14 mouse cellular contexts compared by ENCODE assay signal in genomic region chr2:45485477-45485876, GRCm38 (mm10).
"Had no signal": no experiment of that assay in that cellular context is flagged by ENCODE, and none has a peak within 500 bp of the region (broad histone marks: within the 10 kb centered on the region; RNA-seq: fewer than 3 reads in every experiment).

No protein-coding gene starts in this region.

- H3K36me3 ChIP-seq: liver, embryonic 15.5 days; midbrain, embryonic 13.5 days had no signal

- H3K4me1 ChIP-seq: liver, embryonic 15.5 days; midbrain, embryonic 13.5 days had no signal

- H3K9me3 ChIP-seq: liver, embryonic 15.5 days; midbrain, embryonic 13.5 days had no signal

- H3K27me3 ChIP-seq: liver, embryonic 15.5 days; midbrain, embryonic 13.5 days had no signal

- H3K4me3 ChIP-seq: layer of hippocampus, adult 2 months; liver, embryonic 15.5 days; midbrain, embryonic 13.5 days had no signal

- H3K9ac ChIP-seq: liver, embryonic 15.5 days; midbrain, embryonic 13.5 days had no signal

- ATAC-seq: intestine, postnatal 0 days; lung, postnatal 0 days; midbrain, embryonic 13.5 days had no signal

- H3K4me2 ChIP-seq: liver, embryonic 11.5 days; liver, embryonic 15.5 days; midbrain, embryonic 13.5 days had no signal

- DNase-seq: kidney, adult 9 months; kidney, postnatal 10 days; kidney, postnatal 4 days; lung, adult 2 months; lung, postnatal 36 days; right cerebral cortex, postnatal 25 days; spleen, adult 18-20 months; thymus, postnatal 36 days had no signal

- H3K27ac ChIP-seq: layer of hippocampus, adult 2 months; liver, embryonic 15.5 days; midbrain, embryonic 13.5 days had no signal
